Mouse (Mus musculus) lung, postnatal 14 days (tissue): ENCODE data around the gene Fbxw2.
"Not testable (repeated sequence)": the region's sequence is repeated elsewhere in the genome, so short reads cannot be mapped to it uniquely, and the experiment has no call there.

ENCODE experiments used
- DNase-seq: peaks from one replicate; pipeline ENCODE4 v3.0.0; 2021

Fbxw2 gene

DNA sequence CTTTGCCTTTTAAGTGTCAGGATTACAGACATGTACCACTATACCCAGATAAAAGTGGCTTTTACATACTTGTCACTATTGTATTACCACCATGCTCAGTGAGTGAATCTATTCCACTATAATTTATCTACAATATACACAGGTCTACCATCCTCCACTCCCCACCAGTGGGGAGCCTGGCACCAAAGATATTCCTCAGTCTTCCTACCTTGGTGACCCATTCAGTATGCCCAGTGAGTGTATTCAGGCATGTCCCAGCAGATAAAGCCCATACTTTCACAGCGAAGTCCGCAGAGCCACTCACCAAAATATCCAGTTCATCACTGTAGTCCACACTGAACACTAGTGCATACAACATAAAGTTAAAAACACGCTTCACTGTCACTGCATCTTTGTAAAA, 15.3 kb downstream of the Fbxw2 start:
- DNase-seq, result no peak

DNA sequence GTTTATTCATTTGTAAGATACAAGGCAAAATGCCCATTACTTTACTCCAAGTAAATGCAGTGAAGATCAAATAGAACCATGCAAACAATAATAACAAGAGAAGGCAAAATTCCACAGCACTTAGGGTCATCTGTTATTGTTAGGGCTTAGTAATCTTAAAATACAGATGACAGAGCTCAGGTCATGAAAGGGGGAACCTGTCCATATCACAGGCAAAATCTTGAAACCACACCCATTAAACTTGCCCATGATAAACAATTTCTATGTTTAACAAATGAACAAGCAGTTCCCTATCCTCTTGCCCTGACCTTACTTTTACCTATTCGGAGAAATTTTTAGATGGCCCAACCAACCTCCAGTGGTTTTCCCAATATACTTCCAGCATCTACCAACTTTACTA, 16.5 kb downstream of the Fbxw2 start:
- no peak for DNase-seq

DNA sequence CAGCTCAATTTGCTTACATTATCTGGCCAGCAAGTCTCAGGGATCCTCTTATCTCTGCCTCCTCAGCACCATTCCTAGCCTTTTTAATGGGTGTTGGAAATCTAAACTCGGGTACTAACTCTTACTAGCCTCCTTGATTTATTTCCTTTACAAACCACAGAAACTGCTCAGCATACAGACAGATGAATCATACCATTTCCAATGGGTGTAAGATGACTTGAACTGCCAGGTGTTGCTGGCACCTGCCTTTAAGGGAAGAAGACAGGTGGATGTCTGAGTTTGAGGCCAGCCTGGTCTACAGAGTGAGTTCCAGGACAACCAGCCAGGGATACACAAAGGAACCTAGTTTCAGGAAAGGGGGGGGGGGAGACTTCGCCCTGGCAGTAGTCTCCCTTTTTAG, 18.1 kb downstream of the Fbxw2 start:
- DNase-seq, result no peak

DNA sequence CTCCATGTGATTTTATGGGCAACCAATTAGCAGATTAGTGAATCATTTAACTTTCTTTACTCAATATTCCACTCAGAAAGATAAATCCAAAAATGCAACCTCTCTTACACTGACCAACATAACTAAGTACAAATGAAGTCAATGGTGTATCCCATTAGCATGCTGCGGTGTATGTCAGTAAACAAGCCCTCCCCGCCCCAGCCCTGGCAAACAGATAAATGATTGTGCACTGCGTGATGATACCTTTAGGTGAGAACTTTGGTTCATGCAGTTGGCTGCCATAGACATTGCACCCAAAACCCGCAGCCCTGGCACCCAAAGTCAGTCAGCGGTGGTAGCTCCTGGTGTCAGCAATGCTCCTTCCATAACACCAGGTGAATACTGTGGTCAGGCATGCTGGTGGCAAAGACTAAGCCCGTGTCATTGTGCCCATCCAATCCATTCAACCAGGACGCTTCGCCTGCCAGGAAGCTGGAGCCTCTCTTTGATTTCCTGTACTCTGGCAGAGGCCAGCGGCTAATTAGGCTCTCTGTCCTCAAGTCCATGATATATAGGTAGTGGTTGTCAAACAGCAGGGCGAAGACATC, 20.7 kb downstream of the Fbxw2 start:
- no peak for DNase-seq

DNA sequence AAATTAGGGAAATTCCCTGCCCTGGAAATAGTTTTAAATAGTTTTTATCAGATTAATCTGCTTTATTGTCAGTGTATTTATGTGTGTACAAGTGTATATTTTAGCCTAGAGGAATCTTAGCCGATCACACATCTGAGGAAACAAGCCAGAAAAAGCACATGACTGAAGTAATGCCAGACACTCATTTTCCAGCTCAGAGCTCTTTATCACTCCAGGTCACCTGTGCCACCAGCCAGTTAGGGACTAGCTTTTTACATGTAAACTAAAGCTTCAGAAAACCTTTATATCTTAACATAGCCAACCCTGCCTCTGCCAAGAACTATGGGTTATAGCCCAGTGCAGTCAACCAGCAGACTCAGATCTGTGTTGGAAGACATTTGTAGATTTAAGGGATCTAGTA, 21.3 kb downstream of the Fbxw2 start:
- DNase-seq, result no peak

DNA sequence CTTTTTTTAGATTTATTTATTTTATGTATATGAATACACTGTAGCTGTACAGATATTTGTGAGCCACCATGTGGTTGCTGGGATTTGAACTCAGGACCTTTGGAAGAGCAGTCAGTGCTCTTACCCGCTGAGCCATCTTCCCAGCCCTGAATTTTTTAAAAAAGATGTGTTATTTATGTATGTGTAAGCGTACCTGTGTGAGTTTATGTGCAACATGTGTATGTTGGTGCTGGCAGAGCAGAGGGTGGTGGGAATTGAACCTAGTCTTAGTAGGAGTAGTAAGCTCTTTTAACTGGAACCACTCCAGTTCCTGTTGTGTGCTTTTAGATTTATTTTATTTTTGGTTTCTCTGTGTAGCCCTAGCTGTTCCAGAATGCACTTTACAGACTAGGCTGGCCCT, 21.9 kb downstream of the Fbxw2 start:
- DNase-seq, result no peak

DNA sequence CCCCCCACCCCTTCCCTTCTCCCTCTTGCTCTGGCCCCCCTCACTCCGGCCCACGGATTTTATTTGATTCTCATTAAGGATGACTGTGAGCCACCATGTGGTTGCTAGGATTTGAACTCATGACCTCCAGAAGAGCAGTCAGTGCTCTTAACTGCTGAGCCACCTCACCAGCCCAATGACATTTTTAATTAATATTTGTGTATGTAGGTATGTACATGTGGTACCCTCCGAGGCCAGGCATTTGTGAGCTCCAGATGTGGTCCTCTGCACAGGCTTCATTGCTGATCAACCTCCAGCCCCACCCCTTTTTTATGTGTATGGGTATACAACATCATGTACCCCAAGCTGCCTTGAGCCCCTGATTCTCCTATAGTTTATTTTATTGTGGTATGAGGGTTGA, 22.4 kb downstream of the Fbxw2 start:
- no peak for DNase-seq

DNA sequence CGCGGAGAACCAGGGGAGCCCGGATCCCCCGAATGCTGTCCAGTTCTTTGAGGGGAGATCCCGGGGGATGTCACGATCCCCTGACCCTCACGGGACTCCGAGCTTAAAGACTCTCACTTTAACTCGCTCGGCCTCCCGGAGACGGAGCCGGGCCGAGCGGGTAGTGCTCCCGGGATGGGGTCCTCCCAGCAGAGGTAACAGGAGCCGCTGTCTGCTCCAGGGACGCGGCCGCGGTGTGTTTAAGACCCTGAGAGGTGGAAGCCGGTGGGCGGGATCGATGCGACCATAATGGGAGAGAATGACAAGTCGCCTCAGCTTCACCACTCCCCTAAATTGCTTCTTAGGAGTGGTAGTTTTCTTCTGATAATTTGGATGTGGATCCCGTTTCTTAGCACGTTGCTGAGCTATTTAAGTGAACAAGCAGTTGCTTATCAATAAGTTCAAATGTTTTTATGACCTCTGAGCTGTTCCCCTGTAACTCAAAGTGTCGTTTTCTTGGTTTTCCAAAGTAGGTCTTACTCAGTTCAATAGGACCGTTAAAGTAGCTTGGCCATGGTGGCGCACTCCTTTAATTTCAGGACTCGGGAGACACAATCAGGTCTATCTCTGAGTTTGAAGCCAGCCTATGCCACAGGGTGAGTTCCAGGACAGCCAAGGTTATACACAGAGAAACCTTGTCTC, 23.4 kb downstream of the Fbxw2 start:
- DNase-seq, result peak; percentile 24

DNA sequence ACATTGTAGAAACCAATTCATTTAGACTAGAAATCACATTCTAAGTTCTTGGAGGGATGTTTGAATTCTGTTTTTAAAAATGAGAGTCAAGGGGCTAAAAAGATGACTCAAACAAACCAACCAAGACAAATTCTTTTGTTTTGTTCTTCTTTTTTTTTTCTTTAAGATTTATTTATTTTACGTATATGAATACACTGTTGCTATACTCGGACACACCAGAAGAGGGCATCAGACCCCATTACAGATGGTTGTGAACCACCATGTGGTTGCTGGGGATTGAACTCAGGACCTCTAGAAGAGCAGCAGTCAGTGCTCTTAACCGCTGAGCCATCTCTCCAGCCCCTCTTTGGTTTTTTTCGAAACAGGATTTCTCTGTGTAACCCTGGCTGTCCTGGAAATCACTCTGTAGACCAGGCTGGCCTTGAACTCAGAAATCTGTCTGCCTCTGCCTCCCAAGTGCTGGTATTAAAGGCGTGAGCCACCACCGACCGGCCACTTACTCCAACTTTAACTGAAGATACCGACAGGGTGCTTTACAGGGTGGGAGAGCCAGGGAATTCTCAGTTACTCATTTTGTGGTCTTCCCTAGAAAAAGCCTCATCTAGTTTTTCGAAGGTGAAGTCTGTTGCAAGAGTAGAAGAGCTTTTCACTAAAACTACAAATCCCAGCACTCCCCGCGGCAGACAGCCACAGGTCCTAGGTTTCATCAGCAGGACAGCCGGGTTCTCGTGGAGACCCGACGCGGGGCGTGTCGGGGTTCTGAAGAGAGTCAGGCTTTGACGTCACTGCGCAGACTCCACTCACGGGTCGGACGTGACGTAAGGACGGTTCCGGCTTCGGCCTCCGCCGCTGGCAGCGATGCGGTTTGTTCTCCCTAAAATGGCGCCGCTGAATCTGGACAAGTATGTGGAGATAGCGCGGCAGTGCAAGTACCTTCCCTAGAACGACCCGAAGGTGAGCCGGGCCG, 24.3 kb downstream of the Fbxw2 start:
- DNase-seq, result peak; percentile 98

DNA sequence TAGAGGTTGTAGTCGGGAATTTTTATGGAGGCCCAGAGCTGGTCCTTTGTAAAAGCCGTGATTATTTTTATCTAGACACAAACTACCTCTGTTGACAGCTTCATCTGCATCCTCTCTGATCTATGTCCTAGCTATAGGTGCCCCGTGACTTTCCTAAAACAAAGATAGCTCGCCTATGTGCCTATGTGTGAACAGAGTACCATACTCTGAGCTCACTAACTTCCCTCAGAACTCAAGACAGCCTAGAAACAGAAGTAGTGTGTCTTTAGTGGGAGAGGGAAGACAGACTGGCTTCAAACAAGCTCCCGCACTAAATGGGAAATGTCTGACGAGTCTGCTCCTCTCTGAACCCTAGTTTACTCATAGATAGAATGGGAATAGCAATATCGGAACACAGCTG, 25.7 kb downstream of the Fbxw2 start:
- DNase-seq, result no peak

DNA sequence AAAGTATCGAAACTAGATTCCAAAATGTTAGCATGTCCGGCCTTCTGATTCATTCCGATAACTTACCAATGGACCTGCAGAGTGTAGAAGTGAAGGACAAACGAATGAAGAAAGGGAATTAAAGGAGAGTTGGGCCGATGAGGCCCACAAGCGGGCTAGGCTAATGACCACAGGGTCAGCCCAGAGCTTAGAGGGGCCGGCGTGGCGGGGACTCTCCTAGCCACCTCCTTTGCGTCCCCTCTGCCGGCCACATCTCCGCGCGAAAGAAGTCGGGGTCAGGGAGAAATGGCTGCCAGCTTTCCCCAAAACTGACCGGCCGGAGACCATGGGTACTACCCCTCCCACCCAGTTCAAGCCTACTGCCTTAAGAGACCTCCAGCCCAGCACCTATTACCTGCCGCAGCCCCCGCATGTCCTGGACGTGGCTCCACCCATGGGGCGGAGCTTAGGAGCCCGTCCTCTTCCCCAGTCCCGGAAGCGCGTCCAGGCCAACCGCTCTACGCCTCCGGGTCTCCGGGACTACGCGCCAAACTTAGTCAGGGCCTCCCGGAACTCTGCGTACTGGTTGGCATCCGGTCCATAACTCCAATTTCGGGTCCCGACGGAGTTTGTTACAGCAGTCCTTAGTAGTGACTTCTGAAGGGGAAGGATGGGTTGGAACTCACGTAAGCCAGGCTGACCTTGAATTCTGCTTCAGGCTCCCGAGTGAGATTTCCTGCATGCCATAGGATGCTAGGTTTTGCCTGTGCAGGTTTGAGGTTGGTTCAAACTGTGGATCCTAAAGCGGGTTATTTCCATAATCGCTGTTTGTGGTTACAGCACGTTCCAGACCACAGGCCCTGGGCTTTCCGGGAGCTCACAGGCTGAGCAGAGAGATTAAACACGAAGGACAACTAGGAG, 26.5 kb downstream of the Fbxw2 start, which contains the start of gene Rabepk:
Gene Rabepk (minus strand): TSS at position 556 of the 900 bp plus-strand sequence.
- peak; percentile 85 for DNase-seq

DNA sequence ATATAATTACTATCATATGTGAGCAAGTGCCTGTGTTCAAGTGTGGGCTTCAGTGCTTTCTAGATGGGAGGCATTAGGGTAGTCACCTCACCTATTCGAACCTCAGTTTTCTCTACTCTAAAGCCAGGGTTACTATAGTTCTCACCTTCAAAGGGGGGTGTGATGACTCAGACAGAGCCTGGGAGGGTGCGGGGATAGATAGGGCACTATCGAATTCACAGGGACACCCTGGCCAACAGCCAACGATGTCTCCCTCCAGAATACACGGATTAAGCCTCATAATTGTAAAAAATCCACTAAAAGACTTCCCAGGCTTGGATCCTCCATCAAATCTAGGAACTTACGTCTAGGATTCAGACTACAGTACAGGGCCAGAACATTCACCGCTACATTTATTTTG, 30.7 kb downstream of the Fbxw2 start:
- no peak for DNase-seq

DNA sequence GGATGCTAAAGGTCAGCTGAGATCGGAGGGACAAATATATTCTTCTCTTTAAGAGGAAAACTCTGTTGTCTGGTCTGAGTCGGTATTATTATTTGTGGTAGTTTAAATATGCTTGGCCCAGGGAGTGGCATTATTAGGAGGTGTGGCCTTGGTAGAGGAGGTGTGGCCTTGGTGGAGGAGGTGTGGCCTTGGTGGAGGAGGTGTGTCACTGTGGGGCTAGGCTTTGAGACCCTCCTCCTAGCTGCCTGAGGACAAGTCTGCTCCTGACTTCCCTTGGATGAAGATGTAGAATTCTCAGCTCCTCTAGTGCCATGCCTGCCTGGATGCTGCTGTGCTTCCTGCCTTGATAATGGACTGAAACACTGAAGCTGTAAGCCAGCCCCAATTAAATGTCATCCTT, 31.6 kb downstream of the Fbxw2 start:
- DNase-seq, result no peak

DNA sequence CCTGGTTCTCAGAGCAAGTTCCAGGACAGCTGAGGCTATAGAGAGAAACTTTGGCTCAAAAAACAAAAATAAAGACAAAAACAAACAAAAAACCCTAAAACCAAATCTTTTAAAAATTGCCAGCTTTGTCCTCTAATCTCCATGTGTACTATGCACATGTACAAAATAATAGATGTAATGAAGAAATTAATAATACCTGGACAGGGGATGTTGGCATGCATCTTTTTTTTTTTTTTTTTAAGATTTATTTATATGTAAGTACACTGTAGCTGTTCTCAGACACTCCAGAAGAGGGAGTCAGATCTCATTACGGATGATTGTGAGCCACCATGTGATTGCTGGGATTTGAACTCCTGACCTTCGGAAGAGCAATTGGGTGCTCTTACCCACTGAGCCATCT, 33.6 kb downstream of the Fbxw2 start:
- DNase-seq, result not testable (repeated sequence)

DNA sequence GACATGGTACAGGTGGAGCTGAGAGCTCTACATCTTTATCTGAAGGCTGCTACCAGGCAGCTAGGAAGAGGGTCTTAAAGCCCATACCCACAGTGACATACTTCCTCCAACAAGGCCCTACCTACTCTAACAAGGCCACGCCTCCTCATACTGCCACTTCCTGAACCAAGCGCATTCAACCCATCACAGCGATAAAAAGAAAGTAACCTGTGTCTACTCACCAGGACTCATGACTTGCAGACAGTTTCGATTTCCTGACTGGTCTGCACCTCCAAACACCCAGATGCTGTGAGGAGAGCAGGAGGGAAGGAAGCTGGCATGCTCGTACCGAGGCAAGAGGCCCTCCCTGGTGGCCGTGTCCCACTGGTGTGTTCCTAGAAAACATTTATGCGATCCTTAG, 35.8 kb downstream of the Fbxw2 start:
- no peak for DNase-seq

DNA sequence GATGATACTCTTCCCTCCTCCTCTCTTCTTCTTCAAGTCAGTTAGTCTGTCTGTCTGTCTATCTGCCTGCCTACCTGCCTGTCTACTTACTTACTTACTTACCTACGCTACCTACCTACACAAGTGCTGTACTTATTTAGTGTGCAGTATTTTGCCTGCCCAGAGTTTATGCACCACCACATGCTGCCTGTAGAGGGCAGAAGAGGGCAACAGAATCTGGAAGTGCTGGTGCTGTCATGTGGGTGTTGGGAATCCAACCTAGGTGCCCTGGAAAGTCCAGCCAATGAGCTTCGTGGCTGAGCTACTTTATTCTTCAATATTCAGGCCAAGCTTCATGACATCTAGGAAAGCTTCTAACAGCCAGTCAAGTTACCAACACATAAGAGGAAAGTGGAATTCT, 42.0 kb downstream of the Fbxw2 start:
- DNase-seq, result peak; percentile 54

DNA sequence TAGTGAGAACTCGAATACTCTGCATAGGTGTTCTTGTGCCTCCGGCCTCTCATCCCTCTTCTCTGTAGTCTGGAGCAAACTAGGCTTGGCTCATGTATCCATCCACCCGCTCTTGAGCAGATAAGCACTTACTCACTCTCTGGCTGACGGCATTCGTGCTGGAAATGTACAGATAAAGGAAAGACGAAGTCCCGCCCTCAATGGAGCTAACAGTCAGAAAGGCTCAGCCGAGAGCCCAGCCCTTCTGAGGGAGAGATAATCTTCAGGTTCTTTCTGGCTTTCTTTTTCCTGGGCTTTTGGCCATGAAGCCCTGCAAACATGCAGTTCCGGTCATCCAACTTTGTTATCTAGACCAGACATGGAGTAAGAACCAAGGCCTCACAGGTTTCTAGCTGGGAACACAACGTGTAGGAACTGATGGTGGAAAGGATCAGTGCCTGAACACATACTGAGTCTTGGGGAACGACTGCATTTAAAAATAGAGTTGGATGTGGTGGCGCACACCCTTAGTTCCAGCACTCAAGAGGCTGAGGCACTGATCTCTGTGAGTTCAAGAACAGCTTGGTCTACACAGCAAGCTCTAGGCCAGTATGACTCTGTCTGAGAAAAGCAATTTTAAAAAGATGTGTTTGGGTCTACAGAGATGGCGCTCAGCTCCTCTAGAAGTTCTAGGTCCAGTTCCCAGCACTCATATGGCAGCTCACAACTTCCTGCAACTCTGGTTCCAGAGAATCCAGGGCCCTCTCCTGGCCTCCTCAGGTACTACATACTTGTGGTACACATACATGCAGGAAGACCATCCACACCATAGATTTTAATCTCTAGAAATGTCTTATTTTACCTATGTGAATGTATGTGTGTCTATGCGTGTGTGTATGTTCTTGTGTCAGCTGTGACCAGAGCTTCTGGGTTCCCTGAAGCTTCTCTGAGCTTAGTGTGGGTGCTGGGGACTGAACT, 42.8 kb downstream of the Fbxw2 start:
- DNase-seq, result no peak

DNA sequence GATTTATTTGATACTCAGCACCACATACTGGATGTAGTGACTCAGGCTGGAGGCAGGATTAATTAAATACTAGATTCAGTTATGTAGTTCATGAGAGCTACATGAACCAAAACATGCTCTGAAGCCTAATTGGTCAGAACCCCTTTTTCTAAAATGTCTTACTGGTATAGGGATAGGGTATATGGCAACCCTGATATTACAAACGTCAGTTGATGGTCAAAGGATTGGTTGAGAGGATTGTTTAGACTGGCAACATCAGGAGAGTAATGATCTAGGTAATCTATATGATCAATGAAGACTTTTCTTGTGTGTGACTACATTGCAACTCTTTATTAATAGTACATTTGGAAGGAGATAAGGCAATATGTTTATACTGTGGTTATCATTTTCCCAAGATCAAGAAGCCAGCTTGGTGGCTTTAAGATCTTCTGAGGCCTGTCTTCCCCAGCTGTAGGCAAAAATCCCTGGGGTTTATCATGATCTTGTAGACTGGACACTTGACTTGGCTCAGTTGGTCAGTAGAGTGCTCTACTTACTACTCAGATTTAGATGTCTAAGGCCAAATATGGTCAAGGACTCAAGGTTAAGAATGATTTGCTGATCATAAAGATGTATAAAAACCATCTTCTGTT, 48.8 kb downstream of the Fbxw2 start:
- no peak for DNase-seq

DNA sequence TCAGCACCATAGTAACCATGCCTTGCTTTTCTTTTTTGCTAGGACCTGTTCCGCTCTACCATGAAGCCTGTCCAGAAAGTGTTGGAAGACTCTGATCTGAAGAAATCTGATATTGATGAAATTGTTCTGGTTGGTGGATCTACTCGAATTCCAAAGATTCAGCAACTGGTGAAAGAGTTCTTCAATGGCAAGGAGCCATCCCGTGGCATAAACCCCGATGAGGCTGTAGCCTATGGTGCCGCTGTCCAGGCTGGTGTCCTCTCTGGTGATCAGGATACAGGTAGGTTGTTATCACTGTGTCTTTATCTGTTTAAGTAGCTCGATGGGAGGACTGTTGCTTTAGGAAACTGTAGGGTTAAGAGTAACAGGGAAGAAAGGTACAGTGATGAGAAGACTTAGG, 51.6 kb downstream of the Fbxw2 start:
- DNase-seq, result no peak

DNA sequence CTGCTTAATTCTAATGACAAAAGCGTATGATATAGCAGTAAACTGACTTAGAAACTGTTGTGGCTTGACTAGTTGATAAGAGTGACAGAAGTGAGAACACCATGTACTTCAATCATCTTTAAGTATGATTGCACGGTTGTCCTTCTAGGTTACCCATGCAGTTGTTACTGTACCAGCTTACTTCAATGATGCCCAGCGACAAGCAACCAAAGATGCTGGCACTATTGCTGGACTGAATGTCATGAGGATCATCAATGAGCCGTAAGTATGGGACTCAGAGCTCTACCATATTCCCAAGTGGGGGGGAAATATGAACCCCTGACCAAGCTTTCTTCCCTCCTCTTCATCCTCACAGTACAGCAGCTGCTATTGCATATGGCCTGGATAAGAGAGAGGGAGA, 52.4 kb downstream of the Fbxw2 start:
- DNase-seq, result no peak
